Mouse (Mus musculus) MEL (cell line): ENCODE data around the gene Vwf.

Experiments used
- GATA1 ChIP-seq: IDR thresholded peaks from 2 replicates; pipeline ENCODE4 v1.6.1; 2011; ENCODE audit warnings: low read depth, low read length, improper control_type of control experiment
- KAT2A ChIP-seq: conservative IDR thresholded peaks from 2 replicates; pipeline ENCODE4 v1.6.1; 2012; ENCODE audit warnings: low read depth, low read length, improper control_type of control experiment, inconsistent platforms
- MAX ChIP-seq: IDR thresholded peaks from 2 replicates; pipeline ENCODE4 v1.6.1; 2011; ENCODE audit warnings: low read length, improper control_type of control experiment
- USF1 ChIP-seq: IDR thresholded peaks from 2 replicates; pipeline ENCODE4 v1.6.1; 2014; ENCODE audit warnings: low read depth, mild to moderate bottlenecking, inconsistent platforms, low read length, improper control_type of control experiment, moderate library complexity
- ZKSCAN1 ChIP-seq: IDR thresholded peaks from 2 replicates; pipeline ENCODE4 v1.6.1; 2012; ENCODE audit warnings: low read depth, mild to moderate bottlenecking, inconsistent platforms, low read length, improper control_type of control experiment, moderate library complexity
- ZNF384 ChIP-seq: IDR thresholded peaks from 2 replicates; pipeline ENCODE4 v1.6.1; 2012; ENCODE audit warnings: low read depth, mild to moderate bottlenecking, inconsistent platforms, low read length, improper control_type of control experiment

DNA sequence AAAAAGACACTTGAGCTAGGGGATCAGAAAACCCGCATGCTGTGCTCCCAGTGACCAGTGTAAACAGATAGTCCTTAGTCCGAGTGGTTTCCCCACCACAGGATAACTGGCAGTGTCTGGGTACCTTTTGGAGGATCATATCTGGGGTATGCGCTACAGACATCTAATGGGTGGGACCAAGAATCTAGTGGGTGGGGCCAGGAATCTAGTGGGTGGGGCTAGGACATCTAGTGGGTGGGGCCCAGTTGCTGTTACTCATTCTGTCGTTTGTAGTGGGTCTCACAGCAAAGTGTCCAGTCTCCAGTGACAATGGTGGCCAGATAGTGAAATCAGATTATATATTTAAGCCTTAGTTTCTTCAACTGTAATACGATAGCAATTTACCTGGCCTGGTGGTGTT, 14.5 kb downstream of the Vwf start:
- TF ChIP-seq ZNF384, result no peak
- TF ChIP-seq USF1, result no peak
- TF ChIP-seq ZKSCAN1, result no peak
- no peak for TF ChIP-seq GATA1
- no peak for TF ChIP-seq KAT2A
- no peak for TF ChIP-seq MAX
